ENCODE assay signal across 17 mouse cellular contexts in genomic region chr2:51732355-51732754, GRCm38 (mm10).
DNase-seq lines count a peak whose midpoint lies in the region; ATAC-seq lines count a peak whose summit lies in the region.
"Had no signal": no experiment of that assay in that cellular context is flagged by ENCODE, and none has a peak within 500 bp of the region (broad histone marks: within the 10 kb centered on the region; RNA-seq: fewer than 3 reads in every experiment).

No protein-coding gene starts in this region.

- DNase-seq in gastrocnemius, adult 18-20 months (ENCODE audit: low spot score), result peak; percentile 23
- no peak for DNase-seq in gastrocnemius, postnatal 36 days
- DNase-seq in hindbrain, embryonic 10.5 days (ENCODE audit: low spot score), result peak; percentile 40
- DNase-seq in R1 (ENCODE audit: low read depth, low spot score), result peak; percentile 47
- peak; percentile 18 for DNase-seq in forelimb bud, embryonic 11.5 days (ENCODE audit: low read depth, low spot score)
- DNase-seq in B cell, adult 2 months, result no peak
- no peak for DNase-seq in kidney, postnatal 14 days
- DNase-seq: adrenal gland, adult 8-10 months; cerebellum, adult 11-12 months; forebrain, postnatal 0 days; thymus, postnatal 14 days had no signal

- WGBS in hindbrain, embryonic 10.5 days, result 33% methylated on average over 2 of the region's 2 CpGs
- 38% methylated on average over 2 of the region's 2 CpGs for WGBS in hindbrain, embryonic 13.5 days

- peaks cover 22% of the 10 kb centered on the region for H3K4me1 ChIP-seq in hindbrain, embryonic 10.5 days (replicated peaks)
- no peaks in the 10 kb centered on the region; the same call in 1 of the 2 replicates for H3K4me1 ChIP-seq in hindbrain, embryonic 13.5 days (replicated peaks)

- no peak overlapping the region for H3K4me3 ChIP-seq in hindbrain, embryonic 10.5 days
- no peak overlapping the region for H3K4me3 ChIP-seq in hindbrain, embryonic 13.5 days
- H3K4me3 ChIP-seq: erythroblast, embryonic 14.5 days; left cerebral cortex, adult 2 months had no signal

- H3K27me3 ChIP-seq in hindbrain, embryonic 10.5 days (ENCODE audit: insufficient read depth, poor library complexity, severe bottlenecking), result no peaks in the 10 kb centered on the region; the same call in 1 of the 2 replicates
- H3K27me3 ChIP-seq in hindbrain, embryonic 13.5 days, result no peaks in the 10 kb centered on the region
- H3K27me3 ChIP-seq: Patski had no signal

- no peaks in the 10 kb centered on the region for H3K36me3 ChIP-seq in hindbrain, embryonic 10.5 days
- no peaks in the 10 kb centered on the region for H3K36me3 ChIP-seq in hindbrain, embryonic 13.5 days

- H3K27ac ChIP-seq in hindbrain, embryonic 10.5 days, result peak overlapping the region; percentile 41
- no peak overlapping the region for H3K27ac ChIP-seq in hindbrain, embryonic 13.5 days
- H3K27ac ChIP-seq: hindbrain, embryonic 14.5 days; left cerebral cortex, adult 2 months had no signal

- no peak overlapping the region for H3K9ac ChIP-seq in hindbrain, embryonic 13.5 days
- H3K9ac ChIP-seq: forebrain, postnatal 0 days; hindbrain, embryonic 14.5 days had no signal

- no peak for ATAC-seq in hindbrain, embryonic 13.5 days (ENCODE audit: low FRiP score)
- ATAC-seq: forebrain, postnatal 0 days; intestine, embryonic 16.5 days; Patski had no signal

- no peaks in the 10 kb centered on the region for H3K9me3 ChIP-seq in hindbrain, embryonic 10.5 days
- H3K9me3 ChIP-seq in hindbrain, embryonic 13.5 days, result no peaks in the 10 kb centered on the region

- intact Hi-C loops in gastrocnemius, postnatal 36 days (cut with DNase I), result no loop called here

- H3K4me2 ChIP-seq in hindbrain, embryonic 13.5 days, result no peak overlapping the region
- H3K4me2 ChIP-seq: hindbrain, embryonic 14.5 days had no signal

Comparison
In these comparisons a context has a peak if more than half of its experiments do, and no peak if none do; other contexts are left out.
1. DNase-seq: peak in gastrocnemius, adult 18-20 months (single experiment), hindbrain, embryonic 10.5 days (single experiment), R1 (single experiment) and forelimb bud, embryonic 11.5 days (single experiment); none in gastrocnemius, postnatal 36 days (0 of 2), B cell, adult 2 months (0 of 2) and kidney, postnatal 14 days (single experiment).